Mouse (Mus musculus): ENCODE measurements around the gene Anks1b. TPM values are rescaled to one million over a fixed set of nuclear protein-coding genes. Genes with fewer than 3 reads are reported as not detected.

The Anks1b gene
- total and polyA plus RNA-seq, 3 experiments = not detected

- H3K9me3 ChIP-seq (replicated peaks; ENCODE audit: insufficient read depth, low read length) = no peaks in the 10 kb centered on the region
- no peaks in the 10 kb centered on the region for H3K79me2 ChIP-seq (ENCODE audit: control insufficient read depth, insufficient read depth, low read length, poor library complexity)
- no peak overlapping the region for H3K27ac ChIP-seq (ENCODE audit: control insufficient read depth, low read depth, low read length)
- H3K36me3 ChIP-seq (ENCODE audit: control insufficient read depth in 1 of 2, insufficient read depth in 2 of 2, low read length in 2 of 2) = no peaks in the 10 kb centered on the region
- no peaks in the 10 kb centered on the region for H3K4me1 ChIP-seq (ENCODE audit: control insufficient read depth in 1 of 2, insufficient read depth in 2 of 2, low read length in 2 of 2)
- TF ChIP-seq MAFK (IDR thresholded peaks at IDR 0.05; ENCODE audit: borderline replicate concordance, low read depth, low read length) (no peak), POLR2AphosphoS5 (IDR thresholded peaks at IDR 0.05; ENCODE audit: borderline replicate concordance, low read depth, low read length) (no peak), GATA1 (IDR thresholded peaks at IDR 0.05; ENCODE audit: low read depth, low read length) (no peak), BHLHE40 (IDR thresholded peaks at IDR 0.05; ENCODE audit: borderline replicate concordance, low read depth, low read length) (no peak), UBTF (IDR thresholded peaks at IDR 0.05; ENCODE audit: borderline replicate concordance, insufficient read depth, low read depth, low read length) (no peak)
- no peak for DNase-seq (ENCODE audit: low read depth, low spot score)
- no peak overlapping the region for H3K9ac ChIP-seq (ENCODE audit: control insufficient read depth, low read depth, low read length, poor library complexity, severe bottlenecking)
- H3K27me3 ChIP-seq (ENCODE audit: control insufficient read depth in 1 of 2, insufficient read depth in 2 of 2, low read length in 2 of 2) = no peaks in the 10 kb centered on the region
- no peak overlapping the region for H3K4me3 ChIP-seq (ENCODE audit: control insufficient read depth in 1 of 2, insufficient read depth in 1 of 2, low read depth in 2 of 2, low read length in 2 of 2)
These were observed 734.3 kb downstream of the Anks1b start for GRCm38 (mm10) chr10:90607586-90607985.

- Histone ChIP-seq H3K79me2 (ENCODE audit: control insufficient read depth, insufficient read depth, low read length, poor library complexity) (no peaks in the 10 kb centered on the region), H3K9ac (ENCODE audit: control insufficient read depth, low read depth, low read length, poor library complexity, severe bottlenecking) (no peak overlapping the region), H3K9me3 (replicated peaks; ENCODE audit: insufficient read depth, low read length) (no peaks in the 10 kb centered on the region), H3K36me3 (ENCODE audit: control insufficient read depth in 1 of 2, insufficient read depth in 2 of 2, low read length in 2 of 2) (no peaks in the 10 kb centered on the region), H3K27ac (ENCODE audit: control insufficient read depth, low read depth, low read length) (no peak overlapping the region), H3K4me1 (ENCODE audit: control insufficient read depth in 1 of 2, insufficient read depth in 2 of 2, low read length in 2 of 2) (no peaks in the 10 kb centered on the region), H3K4me3 (ENCODE audit: control insufficient read depth in 1 of 2, insufficient read depth in 1 of 2, low read depth in 2 of 2, low read length in 2 of 2) (no peak overlapping the region), H3K27me3 (ENCODE audit: control insufficient read depth in 1 of 2, insufficient read depth in 2 of 2, low read length in 2 of 2) (no peaks in the 10 kb centered on the region)
- no peak for DNase-seq (ENCODE audit: low read depth, low spot score)
- no peak for TF ChIP-seq POLR2AphosphoS5 (IDR thresholded peaks at IDR 0.05; ENCODE audit: borderline replicate concordance, low read depth, low read length)
These were observed 736.1 kb downstream of the Anks1b start for GRCm38 (mm10) chr10:90609437-90609836.

GRCm38 (mm10) chr10:90613051-90613450 lies 739.7 kb downstream of the Anks1b start:
- Histone ChIP-seq H3K79me2 (ENCODE audit: control insufficient read depth, insufficient read depth, low read length, poor library complexity) (no peaks in the 10 kb centered on the region), H3K27me3 (ENCODE audit: control insufficient read depth in 1 of 2, insufficient read depth in 2 of 2, low read length in 2 of 2) (no peaks in the 10 kb centered on the region), H3K9me3 (replicated peaks; ENCODE audit: insufficient read depth, low read length) (no peaks in the 10 kb centered on the region), H3K4me1 (ENCODE audit: control insufficient read depth in 1 of 2, insufficient read depth in 2 of 2, low read length in 2 of 2) (no peaks in the 10 kb centered on the region), H3K4me3 (ENCODE audit: control insufficient read depth in 1 of 2, insufficient read depth in 1 of 2, low read depth in 2 of 2, low read length in 2 of 2) (no peak overlapping the region), H3K36me3 (ENCODE audit: control insufficient read depth in 1 of 2, insufficient read depth in 2 of 2, low read length in 2 of 2) (no peaks in the 10 kb centered on the region), H3K27ac (ENCODE audit: control insufficient read depth, low read depth, low read length) (no peak overlapping the region), H3K9ac (ENCODE audit: control insufficient read depth, low read depth, low read length, poor library complexity, severe bottlenecking) (no peak overlapping the region)
- no peak for DNase-seq (ENCODE audit: low read depth, low spot score)
- TF ChIP-seq MYB (IDR thresholded peaks at IDR 0.05; ENCODE audit: low read depth, low read length) = no peak
- TF ChIP-seq ZNF384 (IDR thresholded peaks at IDR 0.05; ENCODE audit: low read depth, low read length) = no peak
- no peak for TF ChIP-seq SIN3A (IDR thresholded peaks at IDR 0.05; ENCODE audit: low read length)
- no peak for TF ChIP-seq E2F4 (IDR thresholded peaks at IDR 0.05; ENCODE audit: borderline replicate concordance, low read depth, low read length)
- TF ChIP-seq KAT2A (conservative IDR thresholded peaks at IDR 0.05; ENCODE audit: low read depth, low read length) = no peak
- no peak for TF ChIP-seq USF1 (IDR thresholded peaks at IDR 0.05; ENCODE audit: low read depth, low read length)
